Mouse (Mus musculus) limb, embryonic 13.5 days (tissue): ENCODE results near the gene Gstm1. TPM values are rescaled to one million over a fixed set of nuclear protein-coding genes. Genes with fewer than 3 reads are reported as not detected.
A peak's percentile ranks its signal among the peaks of the same experiment; 100 is the strongest.

Experiments used
- ATAC-seq: fragments of 200-750 bp; cut with Nextera tagmentation; 2 replicates; pipeline ENCODE4 v1.8.0; 2017; ENCODE audit warnings: low read depth, moderate number of reproducible peaks, moderate TSS enrichment; ENCODE audit not compliant: low FRiP score
- H3K27ac ChIP-seq: fragments of 300-500 bp; sonication (generic); 2 replicates; pipeline ENCODE4 v1.5.1; 2015; ENCODE audit warnings: inconsistent platforms, mild to moderate bottlenecking, moderate library complexity
- H3K27me3 ChIP-seq: fragments of 300-500 bp; sonication (generic); 2 replicates; pipeline ENCODE4 v1.6.1; 2015; ENCODE audit warnings: mild to moderate bottlenecking, inconsistent platforms
- H3K36me3 ChIP-seq: fragments of 300-500 bp; sonication (generic); 2 replicates; pipeline ENCODE4 v1.6.1; 2015; ENCODE audit warnings: inconsistent platforms, mild to moderate bottlenecking, moderate library complexity
- H3K4me1 ChIP-seq: fragments of 300-500 bp; sonication (generic); 2 replicates; pipeline ENCODE4 v1.6.1; 2015; ENCODE audit warnings: inconsistent platforms
- H3K4me2 ChIP-seq: fragments of 300-500 bp; sonication (generic); replicated peaks from 2 replicates; pipeline ENCODE4 v1.6.1; 2015; ENCODE audit warnings: inconsistent platforms, mild to moderate bottlenecking, moderate library complexity
- H3K4me3 ChIP-seq: fragments of 300-500 bp; sonication (generic); 2 replicates; pipeline ENCODE4 v1.5.1; 2015; ENCODE audit warnings: moderate library complexity, mild to moderate bottlenecking, inconsistent platforms
- H3K9ac ChIP-seq: fragments of 300-500 bp; sonication (generic); 2 replicates; pipeline ENCODE4 v1.6.1; 2015; ENCODE audit warnings: mild to moderate bottlenecking, inconsistent platforms
- H3K9me3 ChIP-seq: fragments of 300-500 bp; sonication (generic); 2 replicates; pipeline ENCODE4 v1.6.1; 2016; ENCODE audit warnings: inconsistent platforms
- WGBS: fragments of 180-500 bp; shearing (Covaris S2); methylation state at CpG from one replicate; pipeline ENCODE4 v1.1.7; 2015; 5-methylcytosine and 5-hydroxymethylcytosine counted together
- polyA plus RNA-seq: library from polyadenylated mRNA; unstranded; fragments of >200 nt; fragmentation: Nextera tagmentation; extraction: Ambion mirVana; gene quantifications from 2 replicates; pipeline ENCODE4 v1.2.1, GENCODE M21; 2015

The Gstm1 gene
- polyA plus RNA-seq: 42.7 and 54.9 TPM in 2 replicates

GRCm38 (mm10) chr3:108017473-108018189 lies at the start of gene Gstm1:
TSS of gene Gstm1 (minus strand) at chr3:108017973.
- peaks cover 14% of the 10 kb centered on the region for H3K4me1 ChIP-seq
- H3K9ac ChIP-seq: peak within 1 kb of the TSS; percentile 63
- peak within 1 kb of the TSS; percentile 48 for H3K4me3 ChIP-seq
- no peaks in the 10 kb centered on the region for H3K36me3 ChIP-seq
- H3K27ac ChIP-seq: peak within 1 kb of the TSS; percentile 87
- peak; percentile 99 for ATAC-seq
- H3K4me2 ChIP-seq: peak within 1 kb of the TSS; percentile 82
- WGBS: under 1% methylated on average over 31 of the region's 31 CpGs
- no peaks in the 10 kb centered on the region for H3K9me3 ChIP-seq
- no peaks in the 10 kb centered on the region for H3K27me3 ChIP-seq

GRCm38 (mm10) chr3:108067370-108067934 lies 49.7 kb upstream of the Gstm1 start:
- Histone ChIP-seq H3K4me1 (no peaks in the 10 kb centered on the region), H3K4me2 (no peak overlapping the region), H3K27me3 (no peaks in the 10 kb centered on the region), H3K4me3 (no peak overlapping the region), H3K36me3 (peaks cover 5% of the 10 kb centered on the region), H3K27ac (no peak overlapping the region), H3K9ac (no peak overlapping the region), H3K9me3 (no peaks in the 10 kb centered on the region)
- WGBS: 72% methylated on average over 6 of the region's 6 CpGs
- ATAC-seq: no peak

GRCm38 (mm10) chr3:108065551-108065950 lies 47.8 kb upstream of the Gstm1 start:
- no peak overlapping the region for H3K9ac ChIP-seq
- 85% methylated on average over 9 of the region's 9 CpGs for WGBS
- H3K27ac ChIP-seq: no peak overlapping the region
- H3K27me3 ChIP-seq: no peaks in the 10 kb centered on the region
- H3K4me1 ChIP-seq: no peaks in the 10 kb centered on the region
- no peaks in the 10 kb centered on the region for H3K9me3 ChIP-seq
- ATAC-seq: no peak
- no peak overlapping the region for H3K4me3 ChIP-seq
- H3K36me3 ChIP-seq: no peaks in the 10 kb centered on the region
- no peak overlapping the region for H3K4me2 ChIP-seq

GRCm38 (mm10) chr3:108064672-108065071 lies 46.9 kb upstream of the Gstm1 start:
- no peak overlapping the region for H3K4me2 ChIP-seq
- no peaks in the 10 kb centered on the region for H3K4me1 ChIP-seq
- H3K27ac ChIP-seq: no peak overlapping the region
- H3K36me3 ChIP-seq: no peaks in the 10 kb centered on the region
- no peak; the same call in 1 of the 2 replicates for ATAC-seq
- H3K4me3 ChIP-seq: no peak overlapping the region
- no peaks in the 10 kb centered on the region for H3K9me3 ChIP-seq
- H3K27me3 ChIP-seq: no peaks in the 10 kb centered on the region
- H3K9ac ChIP-seq: no peak overlapping the region
- 76% methylated on average over 4 of the region's 4 CpGs for WGBS

- Histone ChIP-seq H3K4me1 (no peaks in the 10 kb centered on the region), H3K4me3 (no peak overlapping the region), H3K4me2 (no peak overlapping the region), H3K36me3 (no peaks in the 10 kb centered on the region), H3K9ac (no peak overlapping the region), H3K9me3 (no peaks in the 10 kb centered on the region), H3K27ac (no peak overlapping the region), H3K27me3 (no peaks in the 10 kb centered on the region)
- ATAC-seq: no peak
- 80% methylated on average over 8 of the region's 8 CpGs for WGBS
Measured at GRCm38 (mm10) chr3:108062648-108063047, 44.9 kb upstream of the Gstm1 start.

- no peak overlapping the region for H3K27ac ChIP-seq
- H3K4me2 ChIP-seq: peak overlapping the region; percentile 39; the same call in 1 of the 2 replicates
- no peaks in the 10 kb centered on the region for H3K9me3 ChIP-seq
- H3K4me3 ChIP-seq: no peak overlapping the region
- no peaks in the 10 kb centered on the region for H3K4me1 ChIP-seq
- 19% methylated on average over 7 of the region's 7 CpGs for WGBS
- H3K36me3 ChIP-seq: no peaks in the 10 kb centered on the region
- ATAC-seq: no peak
- no peaks in the 10 kb centered on the region for H3K27me3 ChIP-seq
- H3K9ac ChIP-seq: no peak overlapping the region
Measured at GRCm38 (mm10) chr3:108061420-108061819, 43.6 kb upstream of the Gstm1 start.

GRCm38 (mm10) chr3:108050493-108050892 lies 32.7 kb upstream of the Gstm1 start:
- Histone ChIP-seq H3K9ac (no peak overlapping the region), H3K27ac (no peak overlapping the region), H3K9me3 (no peaks in the 10 kb centered on the region), H3K27me3 (no peaks in the 10 kb centered on the region), H3K36me3 (no peaks in the 10 kb centered on the region), H3K4me2 (no peak overlapping the region), H3K4me3 (no peak overlapping the region), H3K4me1 (no peaks in the 10 kb centered on the region)
- whole genome bisulfite sequencing: 93% methylated on average over 5 of the region's 5 CpGs
- ATAC-seq: no peak

- no peaks in the 10 kb centered on the region for H3K9me3 ChIP-seq
- H3K4me2 ChIP-seq: no peak overlapping the region
- H3K9ac ChIP-seq: no peak overlapping the region
- ATAC-seq: no peak
- no peak overlapping the region for H3K27ac ChIP-seq
- no peaks in the 10 kb centered on the region for H3K4me1 ChIP-seq
- no peaks in the 10 kb centered on the region for H3K27me3 ChIP-seq
- 69% methylated on average over 3 of the region's 3 CpGs for WGBS
- no peaks in the 10 kb centered on the region for H3K36me3 ChIP-seq
- no peak overlapping the region for H3K4me3 ChIP-seq
Measured at GRCm38 (mm10) chr3:108048306-108048705, 30.5 kb upstream of the Gstm1 start.

GRCm38 (mm10) chr3:108046944-108047655 lies 29.3 kb upstream of the Gstm1 start:
- Histone ChIP-seq H3K4me2 (no peak overlapping the region), H3K4me1 (no peaks in the 10 kb centered on the region), H3K9ac (no peak overlapping the region), H3K27me3 (no peaks in the 10 kb centered on the region), H3K9me3 (no peaks in the 10 kb centered on the region), H3K36me3 (no peaks in the 10 kb centered on the region), H3K4me3 (no peak overlapping the region), H3K27ac (no peak overlapping the region)
- ATAC-seq: no peak
- WGBS: 79% methylated on average over 2 of the region's 2 CpGs

- H3K27ac ChIP-seq: peak within 1 kb of the TSS; percentile 44; the same call in 1 of the 2 replicates
- 7% methylated on average over 29 of the region's 29 CpGs for WGBS
- H3K9ac ChIP-seq: peak within 1 kb of the TSS; percentile 74
Measured at GRCm38 (mm10) chr3:108044394-108045140, 26.8 kb upstream of the Gstm1 start, which contains the start of gene Gstm4. TSS of gene Gstm4 (minus strand) at chr3:108044894.

GRCm38 (mm10) chr3:108033156-108033555 lies 15.4 kb upstream of the Gstm1 start:
- H3K27me3 ChIP-seq: 0 out of 2 replicates have a peak, but pooled peaks cover 4% of the 10 kb centered on the region
- no peak overlapping the region for H3K4me2 ChIP-seq
- no peak overlapping the region for H3K4me3 ChIP-seq
- H3K27ac ChIP-seq: no peak overlapping the region
- no peak for ATAC-seq
- no peak overlapping the region for H3K9ac ChIP-seq
- H3K36me3 ChIP-seq: no peaks in the 10 kb centered on the region
- no peaks in the 10 kb centered on the region for H3K4me1 ChIP-seq
- H3K9me3 ChIP-seq: no peaks in the 10 kb centered on the region
- 75% methylated on average over 5 of the region's 5 CpGs for WGBS

More at GRCm38 (mm10) chr3:108044394-108045140, 26.8 kb upstream of the Gstm1 start, which contains the start of gene Gstm4:
- peak; percentile 92 for ATAC-seq
- H3K4me2 ChIP-seq: peak within 1 kb of the TSS; percentile 85
- H3K4me3 ChIP-seq: peak within 1 kb of the TSS; percentile 60
- H3K36me3 ChIP-seq: no peaks in the 10 kb centered on the region
- H3K9me3 ChIP-seq: no peaks in the 10 kb centered on the region
- no peaks in the 10 kb centered on the region for H3K27me3 ChIP-seq
- no peaks in the 10 kb centered on the region for H3K4me1 ChIP-seq
